Mouse (Mus musculus) G1E (cell line): Measurements from ENCODE around the gene Samd3.

Experiments used
- CTCF ChIP-seq: IDR thresholded peaks from 2 replicates; pipeline ENCODE4 v1.5.1; 2012; ENCODE audit warnings: low read depth, low read length, inconsistent platforms, mixed read lengths
- GATA1 ChIP-seq: IDR thresholded peaks from 2 replicates; pipeline ENCODE4 v1.6.1; 2012; ENCODE audit warnings: borderline replicate concordance, low read length, inconsistent platforms, mixed read lengths
- GATA2 ChIP-seq: IDR thresholded peaks from 2 replicates; pipeline ENCODE4 v1.6.1; 2012; ENCODE audit warnings: low read depth, low read length, inconsistent platforms, borderline replicate concordance
- POLR2AphosphoS5 ChIP-seq: IDR thresholded peaks from 2 replicates; pipeline ENCODE4 v1.6.1; 2012; ENCODE audit warnings: low read depth, low read length, inconsistent platforms; ENCODE audit not compliant: insufficient replicate concordance
- TAL1 ChIP-seq: conservative IDR thresholded peaks from 2 replicates; pipeline ENCODE4 v1.6.1; 2012; ENCODE audit warnings: low read depth, low read length, inconsistent platforms, mixed read lengths

DNA sequence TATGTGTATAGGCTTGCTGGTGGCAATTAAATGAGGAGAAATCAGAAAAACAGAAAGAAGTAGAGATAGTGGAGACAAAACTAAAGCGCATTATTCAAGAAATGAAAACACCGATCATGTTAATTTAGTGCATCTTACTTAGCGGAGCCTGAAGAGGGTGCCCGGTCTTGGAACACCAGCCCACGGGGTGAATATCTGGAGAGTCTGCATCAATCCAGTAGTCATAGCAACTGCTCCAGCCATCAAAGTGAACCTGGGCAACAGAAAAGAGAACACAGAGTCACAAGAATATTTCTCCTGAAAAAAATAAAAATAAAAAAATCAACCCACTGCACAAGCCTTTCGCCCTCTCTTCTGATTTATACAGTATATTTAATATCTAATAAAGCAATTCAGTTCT lies 74.0 kb downstream of the Samd3 start:
- no peak for TF ChIP-seq CTCF
- no peak for TF ChIP-seq GATA1
- no peak for TF ChIP-seq TAL1
- no peak for TF ChIP-seq POLR2AphosphoS5
- no peak for TF ChIP-seq GATA2
